Mouse (Mus musculus) olfactory bulb, adult 2 months (tissue): ENCODE measurements around the gene 2510039O18Rik.

Source experiments
- CTCF ChIP-seq: fragments of 200-500 bp; IDR thresholded peaks from 2 replicates; pipeline ENCODE4 v1.5.1; 2012; ENCODE audit warnings: low read depth, mild to moderate bottlenecking, low read length, moderate library complexity; ENCODE audit not compliant: insufficient read depth
- POLR2A ChIP-seq: fragments of 200-500 bp; IDR thresholded peaks from 2 replicates; pipeline ENCODE4 v1.6.1; 2012; ENCODE audit warnings: mild to moderate bottlenecking, low read depth, low read length, moderate library complexity; ENCODE audit not compliant: insufficient read depth

GRCm38 (mm10) chr4:147937021-147937420 lies 3.7 kb upstream of the 2510039O18Rik start:
- TF ChIP-seq CTCF (no peak), POLR2A (no peak)
